Mouse (Mus musculus): Measurements from ENCODE around the gene BC004004. TPM values are rescaled to one million over a fixed set of nuclear protein-coding genes. Genes with fewer than 3 reads are reported as not detected.
"Not testable (repeated sequence)": the region's sequence is repeated elsewhere in the genome, so short reads cannot be mapped to it uniquely, and the experiment has no call there.

The BC004004 gene
- 118 and 175 TPM in 2 replicates for polyA plus RNA-seq (2012; rRNA removed)

DNA sequence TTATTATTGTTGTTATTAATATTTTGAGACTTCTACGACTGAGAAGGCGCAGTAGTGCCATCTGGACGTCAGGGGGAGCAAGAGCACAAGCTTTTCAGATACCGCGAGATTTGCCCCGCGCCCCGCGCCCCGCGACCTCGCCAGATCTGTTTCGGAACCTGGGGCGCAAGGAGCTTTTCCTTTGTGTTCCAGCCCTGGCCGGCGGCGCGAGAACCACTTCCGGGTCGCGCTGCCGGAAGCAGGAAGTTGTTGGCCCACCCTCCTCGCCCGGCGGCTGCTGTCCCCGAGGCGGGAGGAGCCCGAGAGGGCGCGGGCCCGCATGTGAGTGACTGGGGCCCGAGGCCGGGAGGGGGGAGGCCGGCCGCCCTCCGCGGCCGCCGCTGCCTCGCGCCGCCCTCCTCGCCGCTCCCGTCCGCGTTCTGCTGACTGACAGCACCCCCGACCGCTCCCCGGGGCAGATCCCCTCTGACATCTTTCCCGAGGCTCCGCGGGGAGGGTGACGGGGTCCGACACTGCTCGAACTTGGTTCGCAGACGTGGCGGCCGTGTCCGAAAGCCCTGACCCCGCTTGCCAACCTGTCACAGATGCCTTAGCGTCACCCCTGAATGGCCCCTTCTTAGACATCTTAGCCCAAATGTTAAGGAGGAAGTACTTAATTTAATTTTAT lies at the start of gene BC004004:
TSS of gene BC004004 (plus strand) at position 107 of the 667 bp plus-strand sequence.
- no peak for DNase-seq (ENCODE audit: low read depth)

DNA sequence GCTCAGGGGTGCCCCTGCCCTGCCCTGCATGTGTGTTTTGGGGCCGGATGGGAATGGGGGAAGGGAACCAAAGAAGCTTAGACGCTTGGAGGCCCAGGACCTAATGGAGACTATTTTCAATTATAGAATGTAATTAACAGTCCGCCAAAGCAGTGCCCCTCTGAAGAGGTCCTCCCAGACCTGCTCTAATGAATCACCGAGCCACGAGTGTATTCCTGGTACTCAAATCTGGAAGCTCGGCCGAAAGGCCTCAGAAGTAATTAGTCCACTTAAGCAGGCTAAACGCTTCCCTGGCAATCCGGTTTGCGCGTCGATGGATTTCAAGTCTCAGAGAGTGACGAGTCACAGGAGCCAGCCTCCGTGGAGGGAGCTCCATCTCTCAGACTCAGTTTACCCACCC lies 48.0 kb upstream of the BC004004 start:
- DNase-seq (ENCODE audit: low read depth) = no peak

DNA sequence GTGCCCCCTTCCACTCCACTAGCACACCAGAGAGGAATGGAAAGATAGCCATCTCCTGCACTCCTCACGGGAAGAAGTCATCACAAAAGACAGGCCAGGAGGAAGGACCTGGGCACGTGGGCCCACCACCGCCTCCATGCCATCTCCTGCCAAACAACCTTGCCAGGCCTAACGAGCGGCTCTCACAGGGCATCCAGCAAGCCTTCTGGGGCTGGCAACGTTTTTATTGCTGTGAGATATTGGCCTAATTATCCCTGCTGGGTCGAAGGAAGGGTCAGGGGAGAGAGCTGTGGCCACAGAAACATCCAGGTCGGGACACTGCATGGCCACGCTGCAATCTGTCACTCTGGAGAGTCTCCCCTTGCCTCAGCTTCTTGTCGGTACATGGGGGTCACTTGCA lies 37.5 kb upstream of the BC004004 start:
- no peak for DNase-seq (ENCODE audit: low read depth)

DNA sequence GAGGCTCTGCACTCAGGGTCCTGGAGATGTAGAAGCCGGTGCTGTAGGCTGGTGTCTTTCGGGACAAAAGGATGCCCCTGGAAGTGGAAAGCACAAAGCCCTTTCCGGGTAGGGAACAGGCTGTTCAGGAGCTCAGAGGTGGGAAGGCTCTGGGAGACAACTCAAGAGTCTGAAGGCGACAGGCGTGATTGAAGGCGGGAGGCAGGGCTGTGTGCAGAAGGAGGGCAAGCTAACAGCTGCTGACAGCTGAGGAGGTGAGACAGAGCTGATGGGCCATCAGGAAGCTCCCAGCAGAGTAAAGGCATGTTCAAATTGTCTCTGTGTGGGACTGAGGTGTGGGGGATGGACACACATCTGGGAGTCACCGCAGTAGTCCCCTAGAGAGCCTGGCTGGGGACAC lies 32.5 kb upstream of the BC004004 start:
- DNase-seq (ENCODE audit: low read depth) = no peak

DNA sequence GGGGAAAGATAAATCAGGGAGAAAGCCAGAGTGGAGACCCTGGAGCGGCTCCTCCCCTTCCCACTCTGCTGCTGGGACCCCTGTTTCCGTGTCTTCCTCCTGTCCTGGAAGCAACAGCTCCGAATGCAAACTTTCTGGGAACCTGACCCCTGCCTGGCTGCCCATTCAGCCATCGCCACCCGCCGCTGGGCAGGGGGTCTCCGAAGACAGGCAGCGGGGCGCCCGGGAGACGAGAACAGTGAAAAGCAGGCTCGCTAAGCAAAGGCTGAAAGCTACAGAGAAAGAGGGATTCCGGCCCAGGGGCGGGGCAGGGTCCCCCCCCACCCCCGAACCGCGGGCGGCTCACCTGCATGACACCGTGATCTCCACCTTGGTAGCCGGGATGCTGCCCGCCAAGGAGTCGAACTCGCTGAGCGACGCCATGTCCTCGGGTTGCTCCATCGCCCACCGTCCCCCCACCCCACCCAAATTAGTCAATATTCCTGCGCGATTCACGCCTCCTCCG lies 31.3 kb upstream of the BC004004 start:
- DNase-seq (ENCODE audit: low read depth) = no peak

DNA sequence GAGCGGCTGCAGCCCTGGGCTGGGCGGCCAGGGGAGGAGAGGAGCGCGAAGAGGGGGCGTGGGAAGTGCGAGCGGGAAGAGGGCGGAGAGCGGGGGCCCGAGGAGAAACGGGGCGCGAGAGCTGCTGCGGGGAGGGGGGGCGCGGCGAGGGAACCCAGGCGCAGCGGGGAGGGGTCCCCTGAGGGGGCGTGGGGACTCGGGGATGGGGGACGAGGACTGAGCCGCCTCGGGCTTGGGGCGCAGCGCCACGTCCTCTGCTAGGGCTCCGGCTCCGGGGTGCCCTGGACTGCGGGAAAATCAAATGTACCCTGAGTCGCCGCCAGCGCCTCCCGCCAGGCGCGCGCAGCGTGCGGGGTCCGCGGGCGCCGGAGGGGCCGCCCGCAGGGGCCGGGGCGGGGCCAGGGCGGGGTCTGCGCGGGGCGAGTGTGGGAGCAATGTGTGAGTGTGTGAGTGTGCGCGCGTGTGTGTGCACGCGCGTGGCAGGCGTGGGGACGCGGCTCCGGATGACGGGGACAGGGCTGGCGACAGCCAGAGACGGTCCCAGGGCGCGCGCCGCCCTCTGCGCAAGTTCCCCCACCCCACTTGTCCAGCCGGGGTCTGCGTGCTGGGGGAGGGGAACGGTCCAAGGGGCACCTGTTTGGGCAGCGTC lies 30.7 kb upstream of the BC004004 start, which contains the start of gene Cpne5:
TSS of gene Cpne5 (minus strand) at position 396 of the 649 bp plus-strand sequence.
- DNase-seq (ENCODE audit: low read depth) = no peak

DNA sequence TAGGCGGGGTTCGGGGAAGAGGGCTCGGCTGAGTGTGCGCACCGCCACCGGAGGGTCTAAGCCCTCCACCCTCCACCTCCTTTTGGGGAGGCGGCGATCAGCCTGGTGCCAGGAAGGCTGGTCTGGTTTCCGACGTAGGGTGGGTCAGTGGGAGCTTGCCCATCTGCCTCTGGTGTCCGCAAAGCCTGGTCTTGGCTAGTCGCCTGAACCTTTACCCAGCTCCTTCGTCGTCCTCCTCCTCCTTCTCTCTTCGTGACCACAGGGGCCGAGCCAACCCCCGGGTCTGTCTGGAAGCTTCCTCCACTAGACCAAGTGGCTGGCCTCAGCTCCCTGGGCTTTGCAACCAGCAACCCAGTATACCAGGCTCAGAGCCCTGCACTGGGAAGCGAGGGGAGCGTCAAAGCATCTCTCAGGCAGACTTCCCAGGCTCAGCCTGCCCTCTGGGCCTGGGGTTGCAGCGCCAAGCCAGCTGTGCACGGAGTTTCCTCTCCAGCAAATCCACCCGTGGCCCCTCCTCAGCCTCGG lies 30.1 kb upstream of the BC004004 start:
- DNase-seq (ENCODE audit: low read depth) = no peak

DNA sequence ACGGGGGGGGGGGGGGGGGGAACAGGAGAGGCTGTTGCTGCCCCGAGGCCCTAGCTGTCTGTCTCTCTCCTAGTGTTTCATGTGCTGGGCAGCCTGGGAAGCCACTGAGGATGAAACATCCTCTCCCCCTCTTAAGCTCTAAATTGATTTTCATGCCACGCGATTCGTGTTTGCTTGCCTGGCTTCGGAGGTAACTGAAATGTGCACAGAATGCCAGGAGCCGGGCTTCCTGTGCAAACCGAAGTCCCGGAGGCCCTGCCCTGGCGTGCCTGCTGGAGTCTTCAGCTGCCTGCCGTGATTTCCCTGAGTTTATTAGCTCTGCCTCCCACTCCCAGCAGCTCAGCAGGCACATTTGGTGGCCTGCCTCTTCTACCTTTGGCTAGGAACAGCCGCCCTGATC lies 23.7 kb upstream of the BC004004 start:
- no peak for DNase-seq (ENCODE audit: low read depth)

DNA sequence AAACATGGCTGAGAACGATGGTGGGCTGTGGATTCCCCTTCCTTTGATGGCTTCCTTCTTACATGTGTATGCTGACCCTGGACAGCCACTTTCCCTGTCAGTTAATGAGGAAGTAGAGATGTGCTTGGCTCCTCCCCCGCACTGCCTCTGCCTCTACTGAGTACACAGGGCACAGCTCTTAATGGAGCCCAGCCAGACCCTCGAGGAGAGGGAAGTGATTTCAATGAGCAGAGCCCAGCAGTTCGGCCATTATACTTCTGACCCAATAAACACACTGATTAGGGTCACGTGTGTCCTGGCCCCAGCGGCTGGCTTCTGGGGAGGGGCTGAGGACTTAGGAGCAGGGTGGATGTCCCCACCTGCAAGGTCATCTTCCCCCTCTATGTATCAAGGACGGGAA lies 22.9 kb upstream of the BC004004 start:
- DNase-seq (ENCODE audit: low read depth) = no peak

DNA sequence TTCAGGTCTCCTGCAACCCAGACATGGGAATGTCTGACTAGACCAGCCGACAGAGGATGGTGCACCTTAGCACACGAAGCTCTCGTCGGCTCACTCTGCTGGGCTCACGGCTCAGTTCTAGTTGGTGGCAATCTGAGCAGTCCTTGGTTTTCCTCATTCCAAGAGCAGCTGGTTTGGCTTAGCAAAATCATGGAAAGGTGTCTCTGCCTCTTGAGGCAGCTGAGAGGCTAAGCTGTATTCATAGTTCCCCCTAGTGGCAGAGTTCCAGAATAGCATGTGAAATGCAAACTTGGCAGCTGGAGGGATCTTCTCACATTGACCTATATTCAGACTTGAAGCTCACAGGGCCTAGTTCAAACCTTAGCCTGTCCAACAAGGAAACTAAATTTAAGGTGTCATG lies 22.0 kb upstream of the BC004004 start:
- no peak for DNase-seq (ENCODE audit: low read depth)

DNA sequence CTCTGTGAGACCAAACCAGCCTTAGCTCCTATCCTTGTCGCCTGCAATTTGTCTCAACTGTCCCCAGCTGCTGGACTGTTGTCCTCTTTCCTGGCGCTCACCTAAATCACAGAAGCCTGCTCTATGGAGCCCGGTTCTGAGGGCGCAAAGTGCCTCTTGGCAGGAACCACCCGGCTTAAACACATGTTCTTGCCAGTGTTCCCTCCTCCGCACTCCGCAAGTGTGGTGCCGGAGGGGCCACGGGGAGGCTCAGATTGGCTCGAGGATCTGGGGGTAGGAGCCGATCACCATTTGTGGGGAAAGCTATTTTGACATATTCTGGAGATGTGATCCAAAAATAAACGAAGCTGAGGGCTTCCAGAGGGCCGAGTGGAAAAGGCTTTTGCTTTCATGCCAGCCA lies 20.7 kb upstream of the BC004004 start:
- DNase-seq (ENCODE audit: low read depth) = no peak

DNA sequence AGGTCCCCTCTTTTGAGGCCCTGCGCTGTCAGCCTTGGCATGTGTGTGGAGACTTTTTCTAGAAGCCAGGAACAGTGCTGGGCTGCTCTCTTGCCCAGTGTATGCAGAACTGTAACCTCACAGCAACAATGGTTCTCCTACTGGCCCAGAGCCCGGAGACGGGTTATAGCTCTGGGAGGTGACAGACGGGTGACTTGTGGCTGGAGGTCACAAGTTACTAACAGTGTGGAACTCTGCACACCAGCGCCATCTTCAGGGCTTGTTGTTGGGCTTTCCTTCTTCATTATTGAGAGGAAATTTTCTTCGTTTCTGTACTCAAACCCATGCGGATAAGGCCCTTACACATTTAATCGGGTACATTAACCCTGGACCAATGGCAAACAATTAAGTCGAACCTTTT lies 19.1 kb upstream of the BC004004 start:
- no peak for DNase-seq (ENCODE audit: low read depth)

DNA sequence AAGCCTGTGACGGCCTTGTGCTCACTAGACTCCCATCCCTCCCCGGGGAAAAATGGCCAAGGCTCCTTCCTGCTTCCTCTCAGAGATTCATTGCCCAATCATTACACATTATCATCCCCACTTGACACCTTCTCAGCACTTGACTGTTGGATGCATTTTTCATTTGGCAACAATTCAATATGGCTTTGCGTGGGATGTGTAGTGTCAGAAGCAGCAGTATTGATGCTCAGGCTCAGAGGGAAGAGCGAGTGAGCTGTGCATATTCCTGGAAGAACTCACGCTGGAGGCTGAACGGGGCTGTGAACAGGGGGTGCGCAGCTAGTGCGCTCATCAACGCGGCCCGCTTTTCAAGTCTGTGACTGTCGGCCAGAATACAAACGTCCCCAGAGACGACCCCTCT lies 17.6 kb upstream of the BC004004 start:
- not testable (repeated sequence) for DNase-seq (ENCODE audit: low read depth)

DNA sequence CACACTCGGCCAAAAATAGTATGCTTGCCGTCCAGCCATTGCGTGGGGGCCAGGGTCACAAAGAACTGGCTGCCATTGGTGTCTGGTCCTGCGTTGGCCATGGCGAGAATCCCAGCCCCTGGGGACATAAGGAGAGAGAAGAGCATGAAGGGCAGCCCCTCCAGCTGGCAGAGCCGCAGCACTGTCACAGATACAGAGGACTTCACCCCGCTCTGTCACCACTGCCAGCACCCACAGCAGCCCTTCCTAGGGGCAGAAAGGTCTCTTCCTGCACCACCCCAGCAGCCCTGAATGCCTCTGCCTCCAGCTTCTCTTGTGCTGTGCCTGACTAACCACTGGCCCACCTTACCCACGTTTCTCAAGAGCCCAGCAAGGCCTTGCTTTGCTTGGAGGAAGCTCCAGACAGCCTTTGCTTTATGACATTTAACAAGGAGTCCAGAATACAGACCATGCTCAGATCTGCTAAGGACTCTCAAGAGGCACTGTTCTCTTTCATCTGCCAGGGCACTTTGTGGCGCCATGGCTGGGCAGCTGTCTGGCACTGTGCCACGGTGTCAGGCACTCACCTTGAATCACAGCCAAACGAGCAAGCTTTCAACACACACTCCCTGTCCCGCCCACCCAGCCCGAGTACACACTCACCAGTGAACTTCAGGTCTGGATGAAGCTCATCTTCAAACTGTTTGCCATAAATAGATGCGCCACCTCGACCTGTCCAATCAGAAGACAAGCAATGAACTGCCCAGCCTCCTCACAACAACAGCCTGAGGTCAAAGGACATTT lies 16.8 kb upstream of the BC004004 start:
- DNase-seq (ENCODE audit: low read depth) = no peak

DNA sequence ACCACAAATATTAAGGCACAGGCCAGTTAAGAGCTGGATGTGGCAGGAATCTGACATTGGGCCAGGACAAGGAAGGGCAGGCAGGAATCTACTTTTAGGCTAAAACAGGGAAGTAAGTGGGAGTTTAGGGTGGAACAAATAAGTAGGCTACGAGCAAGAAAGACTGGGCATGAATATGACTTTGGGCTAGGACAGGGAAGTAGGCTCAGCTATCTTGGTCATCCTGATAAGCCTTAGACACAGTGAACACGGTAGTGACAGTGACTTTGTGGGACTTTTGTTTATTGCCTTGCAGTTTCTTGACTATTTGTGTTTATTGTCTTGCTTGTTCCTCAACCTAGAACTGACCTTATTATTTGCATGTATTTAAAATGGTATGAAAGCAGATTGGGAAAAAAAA lies 15.4 kb upstream of the BC004004 start:
- no peak for DNase-seq (ENCODE audit: low read depth)

DNA sequence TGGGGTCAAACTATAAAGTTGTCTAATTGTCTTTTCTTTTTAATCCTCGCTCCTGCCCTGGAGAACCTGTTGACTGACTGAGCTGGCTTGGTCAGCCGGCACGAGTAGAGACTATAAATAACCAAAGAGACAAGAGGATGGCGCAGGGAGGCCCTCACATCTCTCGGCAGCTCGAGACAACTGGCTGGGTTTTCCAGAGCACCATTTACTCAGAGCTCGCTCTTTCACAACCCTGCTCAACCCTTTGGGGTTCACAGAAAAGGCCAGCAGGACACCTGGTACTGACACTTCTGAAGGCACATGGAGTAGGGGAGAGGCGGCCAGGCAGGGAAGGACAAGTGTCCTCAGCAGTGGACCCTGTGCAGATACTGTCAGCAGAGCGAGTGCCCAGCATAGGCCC lies 14.9 kb upstream of the BC004004 start:
- no peak for DNase-seq (ENCODE audit: low read depth)

DNA sequence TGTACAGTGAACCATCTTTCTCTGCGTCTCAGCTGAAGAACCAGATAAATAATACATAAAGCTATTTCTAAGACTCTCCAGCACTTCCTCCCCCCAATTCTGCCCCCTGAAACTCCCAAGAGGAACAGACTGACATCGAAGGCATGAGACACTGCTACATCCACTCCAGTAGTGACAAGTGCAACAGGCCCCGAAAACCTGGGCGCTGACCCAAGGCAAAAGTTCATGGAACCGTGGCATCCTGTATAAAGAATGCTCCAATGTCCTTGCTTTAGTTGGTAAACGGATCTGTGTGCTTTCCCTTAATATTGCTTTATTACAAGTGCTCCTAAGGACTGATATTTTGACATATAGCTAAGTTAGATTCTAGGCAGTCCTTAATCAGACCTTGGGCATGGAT lies 13.8 kb upstream of the BC004004 start:
- DNase-seq (ENCODE audit: low read depth) = not testable (repeated sequence)

DNA sequence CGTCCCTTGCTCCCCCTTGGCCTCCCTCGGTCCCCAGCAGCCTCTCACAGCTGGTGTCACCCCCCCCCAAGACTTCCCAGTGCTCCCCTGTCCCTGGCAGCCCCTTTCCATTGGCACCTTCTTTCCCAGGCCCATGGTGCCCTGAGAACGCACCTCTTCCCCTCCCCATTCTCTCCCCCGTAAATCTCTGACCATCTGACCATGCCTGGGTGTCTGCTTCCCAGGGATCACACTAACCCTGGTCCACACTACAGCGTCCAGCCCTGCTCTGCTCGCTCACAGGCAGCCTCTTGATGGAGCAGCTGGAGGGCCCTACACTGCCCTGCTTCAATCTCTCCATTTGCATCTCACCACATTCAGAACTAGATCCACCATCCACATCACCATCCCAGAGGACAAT lies 12.1 kb upstream of the BC004004 start:
- DNase-seq (ENCODE audit: low read depth) = no peak

DNA sequence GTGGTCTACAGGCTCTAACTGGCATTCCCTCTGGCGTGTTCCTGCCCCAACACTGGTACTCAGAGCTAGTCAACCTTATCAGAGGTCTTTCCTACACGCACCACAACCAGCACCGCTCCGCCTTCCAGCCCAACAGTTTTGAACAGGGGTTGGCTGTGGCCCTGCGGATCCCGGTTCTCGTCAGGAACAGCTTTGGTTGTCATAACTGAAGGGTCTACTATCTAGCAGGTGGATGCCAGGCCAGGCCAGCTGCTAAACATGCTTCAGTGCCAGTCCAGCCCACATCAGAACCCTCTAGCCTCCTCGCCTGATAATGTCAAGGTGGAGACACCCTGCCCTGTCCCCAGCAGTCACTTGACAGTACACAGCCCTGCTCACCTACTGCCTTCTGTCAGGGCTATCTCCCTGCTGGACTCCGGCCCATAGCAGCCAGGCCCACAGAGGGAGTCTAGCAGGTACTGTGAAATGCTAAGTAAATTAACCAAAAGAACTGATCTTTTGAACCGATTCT lies 11.5 kb upstream of the BC004004 start:
- DNase-seq (ENCODE audit: low read depth) = no peak

DNA sequence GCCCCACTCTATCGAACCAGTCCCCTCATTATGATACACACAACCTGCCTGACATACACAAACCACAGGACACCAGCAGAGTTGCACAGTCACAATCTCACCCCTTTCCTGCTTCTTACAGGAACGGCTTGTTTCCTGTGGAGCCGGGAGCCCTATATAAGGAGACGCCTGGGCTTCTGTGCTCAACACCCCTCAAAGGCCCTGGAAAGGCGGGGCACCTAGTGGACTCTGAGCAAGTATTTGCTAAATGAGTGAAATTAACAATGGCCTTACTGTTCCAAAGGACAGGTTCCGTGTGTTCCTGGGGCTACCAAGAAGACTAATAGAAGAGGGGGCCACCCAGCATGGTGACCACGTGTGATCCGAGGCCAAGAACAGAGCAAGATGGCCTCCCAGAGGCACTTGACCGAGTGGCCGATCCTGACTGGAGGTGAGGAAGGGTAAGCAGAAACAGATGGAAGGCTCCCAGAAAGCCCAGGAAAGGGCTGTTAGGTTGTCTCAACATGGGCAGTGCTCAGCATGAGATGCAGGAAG lies 10.5 kb upstream of the BC004004 start:
- no peak for DNase-seq (ENCODE audit: low read depth)

DNA sequence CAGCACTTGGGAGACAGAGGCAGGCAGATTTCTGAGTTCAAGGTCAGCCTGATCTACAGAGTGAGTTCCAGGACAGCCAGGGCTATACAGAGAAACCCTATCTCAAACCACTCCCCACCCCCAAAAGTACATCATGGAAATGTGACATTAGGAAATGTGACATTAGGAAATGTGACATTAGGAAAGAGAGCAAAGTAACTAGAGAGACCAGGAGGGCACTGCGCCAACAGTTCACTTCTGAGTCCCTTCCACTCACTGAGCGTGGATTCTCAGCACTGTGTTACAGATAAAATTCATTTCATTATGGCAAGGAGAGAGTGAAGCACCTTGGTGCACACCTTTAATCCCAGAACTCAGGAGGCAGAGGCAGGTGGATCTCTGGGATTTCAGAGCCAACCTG lies 9.7 kb upstream of the BC004004 start:
- no peak for DNase-seq (ENCODE audit: low read depth)

DNA sequence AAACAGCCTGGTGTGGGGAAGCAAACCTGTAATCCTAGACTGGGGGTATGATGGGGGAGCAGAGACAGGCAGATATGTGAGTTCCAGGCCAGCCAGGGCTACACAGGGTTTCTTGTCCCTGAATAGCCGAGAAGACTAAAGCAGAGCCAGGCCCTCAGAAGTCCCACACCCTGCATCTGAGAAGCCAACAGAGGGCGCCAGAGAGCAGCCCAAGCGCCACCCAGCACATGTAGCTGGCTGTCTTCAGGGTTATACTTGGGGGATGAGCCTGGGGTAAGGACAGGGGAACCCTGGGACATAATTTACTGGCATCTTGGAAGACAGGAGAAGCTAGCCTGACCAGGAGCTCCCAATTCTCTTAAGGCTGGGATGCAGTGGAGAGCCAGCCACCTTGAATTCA lies 9.1 kb upstream of the BC004004 start:
- DNase-seq (ENCODE audit: low read depth) = no peak
